Mouse (Mus musculus) adipocyte (in vitro differentiated cells): ENCODE data around the gene Ndufa8.

Experiments used
- DNase-seq: peaks from one replicate; pipeline ENCODE4 v3.0.0-alpha.2; 2016; ENCODE audit warnings: low spot score

Gene Ndufa8

DNA sequence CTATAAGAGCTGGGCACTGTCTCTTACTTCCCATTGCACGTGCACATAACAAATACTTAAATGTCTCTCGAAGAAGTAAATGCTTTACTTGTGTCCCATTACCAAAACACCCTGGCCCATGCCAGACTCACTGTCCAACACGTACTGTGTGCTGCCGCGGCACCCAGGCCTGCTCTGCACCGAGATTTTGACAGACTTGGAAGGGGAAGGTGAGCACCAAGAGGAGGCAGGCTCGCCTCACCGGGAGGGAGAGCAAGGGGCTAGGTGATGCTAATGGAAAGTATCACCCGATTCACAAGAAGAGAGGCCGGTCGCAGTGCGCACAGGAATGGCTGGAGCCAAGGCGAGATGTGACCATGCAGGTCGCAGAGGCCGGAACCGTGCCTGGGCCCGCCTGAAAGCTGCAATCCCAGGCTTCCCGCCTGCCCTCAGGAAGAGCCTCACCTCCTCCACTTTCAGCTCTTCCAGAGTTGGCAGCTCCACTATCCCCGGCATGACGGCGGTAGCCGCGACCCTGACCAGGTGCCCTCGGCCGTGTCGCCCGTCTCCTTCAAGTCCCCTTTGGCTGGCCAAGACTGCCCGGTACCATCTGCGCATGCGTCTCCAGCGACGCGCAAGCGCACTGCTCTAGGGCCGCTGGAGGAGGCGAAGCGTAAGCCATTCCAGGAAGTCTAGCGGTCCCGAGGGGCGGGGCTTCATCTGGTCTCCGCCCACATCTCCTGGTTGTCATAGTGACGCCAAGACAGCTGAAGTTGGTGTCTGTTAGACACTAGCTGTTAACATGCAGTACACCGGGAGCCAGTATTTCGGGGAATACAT is at the start of gene Ndufa8, which contains the start of gene Morn5:
Gene Ndufa8 (minus strand): TSS at position 659 of the 819 bp plus-strand sequence.
Gene Morn5 (plus strand): TSS at position 711 of the 819 bp plus-strand sequence.
- peak; percentile 98 for DNase-seq

- no peak for DNase-seq
Observed at GRCm38 (mm10) chr2:36098021-36098420, 48.8 kb upstream of the Ndufa8 start.

GRCm38 (mm10) chr2:36097129-36097815 is 48.1 kb upstream of the Ndufa8 start:
- DNase-seq, result no peak

DNA sequence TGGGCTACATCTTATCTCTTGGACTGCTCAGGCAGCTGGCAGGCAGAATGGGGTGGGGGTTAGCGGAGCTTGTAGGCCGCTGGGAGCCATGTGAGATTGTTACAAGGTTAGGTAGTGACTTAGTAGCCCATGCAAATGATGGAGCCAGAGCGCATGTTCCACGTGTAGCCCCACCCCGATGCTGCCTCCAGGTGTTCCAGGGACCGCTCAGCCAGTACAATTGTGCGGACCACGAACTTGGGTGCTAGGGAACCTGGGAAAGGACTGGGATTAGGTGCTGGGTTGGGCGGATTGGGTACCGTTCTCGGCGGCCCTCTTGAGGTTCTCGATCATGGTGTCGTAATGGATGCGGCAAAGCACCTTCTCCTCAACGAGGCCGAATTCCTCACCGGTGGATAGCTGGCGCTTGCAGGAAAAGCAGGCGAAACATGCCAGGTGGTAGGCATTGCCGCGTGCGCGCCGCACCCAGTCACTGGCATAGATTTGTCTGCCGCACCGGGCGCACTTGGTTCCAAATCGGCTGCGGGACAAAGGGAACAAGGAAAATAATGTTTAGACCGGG is 44.8 kb upstream of the Ndufa8 start:
- no peak for DNase-seq

DNA sequence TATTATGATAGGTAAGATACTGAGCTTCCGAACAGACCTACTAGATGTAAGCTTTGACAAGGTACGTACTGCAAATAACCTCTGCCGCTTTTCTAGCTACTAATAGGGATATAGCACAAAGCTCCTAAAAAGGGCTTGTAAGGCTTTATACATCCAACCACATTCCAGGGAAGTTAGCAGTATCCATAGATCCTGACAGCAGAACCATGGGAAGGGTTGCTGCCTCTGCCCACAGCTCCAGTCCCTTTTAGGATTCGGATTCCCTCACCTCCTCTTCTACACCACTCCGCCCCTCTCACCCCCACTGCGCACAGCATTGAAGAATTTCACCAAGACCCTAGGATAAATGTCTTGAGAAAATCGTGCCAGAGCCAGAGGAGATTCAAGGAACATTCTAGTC is 44.1 kb upstream of the Ndufa8 start:
- DNase-seq, result no peak

DNA sequence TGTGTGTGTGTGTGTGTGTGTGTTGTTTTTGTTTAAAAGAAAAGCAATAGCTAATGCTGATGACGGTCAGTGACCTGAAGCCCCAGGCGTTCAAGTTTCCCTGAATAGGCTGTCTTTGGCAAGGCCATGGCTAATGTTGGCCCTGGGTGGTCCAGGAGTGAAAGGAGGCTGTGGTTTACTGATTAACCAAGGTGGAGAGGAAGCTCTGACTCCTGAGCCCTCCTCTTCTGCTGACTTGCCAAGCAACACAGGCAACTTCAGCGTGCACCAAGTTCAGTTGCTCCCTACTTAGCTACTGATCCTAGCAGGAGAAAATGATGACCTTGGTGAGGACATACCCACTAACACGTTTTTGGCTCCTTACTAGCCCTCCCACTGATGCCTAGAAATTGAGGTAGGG is 43.5 kb upstream of the Ndufa8 start:
- no peak for DNase-seq

DNA sequence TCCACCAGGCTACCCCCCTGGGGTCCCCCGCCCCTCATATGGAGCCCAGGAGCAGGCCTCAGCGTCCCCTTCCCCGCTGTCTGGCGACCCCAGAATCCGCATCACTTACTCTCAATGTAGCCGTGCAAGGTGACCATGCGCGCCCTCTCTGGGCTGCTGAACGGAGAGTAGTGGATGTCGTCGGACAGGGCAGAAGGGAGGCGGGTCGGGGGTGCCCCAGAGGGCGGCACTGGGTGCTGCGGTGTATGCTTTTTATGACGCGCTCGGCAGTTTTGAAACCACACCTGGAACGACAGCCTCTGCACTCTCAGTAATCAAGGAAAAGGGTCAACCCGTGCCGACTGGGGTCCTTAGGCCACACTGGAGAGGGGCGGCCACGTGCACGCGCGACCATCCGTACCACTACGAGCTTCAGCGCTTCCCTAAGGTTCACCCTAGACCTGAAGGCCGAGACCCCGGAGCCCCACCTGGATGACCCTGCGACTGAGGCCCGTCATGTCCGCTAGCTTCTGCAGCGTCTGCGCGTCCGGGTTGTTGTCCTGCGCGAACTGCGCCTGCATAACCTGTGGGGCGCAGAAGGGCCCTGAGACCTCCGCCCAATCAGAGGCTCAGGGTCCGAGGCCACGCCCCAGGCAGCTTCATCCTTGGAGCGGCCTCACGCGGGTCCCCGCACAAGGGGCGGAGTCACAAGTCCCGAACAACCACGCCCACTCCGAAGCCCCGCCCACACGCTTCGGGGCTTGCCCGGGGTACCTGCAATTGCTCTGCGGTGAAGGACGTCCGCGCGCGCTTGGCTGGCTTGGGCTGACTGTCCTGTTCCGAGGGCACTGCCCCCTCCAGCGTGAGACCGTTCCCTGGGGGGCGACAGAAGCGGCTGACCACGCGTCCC is 41.9 kb upstream of the Ndufa8 start:
- no peak for DNase-seq

- DNase-seq, result no peak
Observed at GRCm38 (mm10) chr2:36089190-36089589, 40.0 kb upstream of the Ndufa8 start.

- DNase-seq, result peak; percentile 42
Observed at GRCm38 (mm10) chr2:36085041-36085440, 35.8 kb upstream of the Ndufa8 start.

DNA sequence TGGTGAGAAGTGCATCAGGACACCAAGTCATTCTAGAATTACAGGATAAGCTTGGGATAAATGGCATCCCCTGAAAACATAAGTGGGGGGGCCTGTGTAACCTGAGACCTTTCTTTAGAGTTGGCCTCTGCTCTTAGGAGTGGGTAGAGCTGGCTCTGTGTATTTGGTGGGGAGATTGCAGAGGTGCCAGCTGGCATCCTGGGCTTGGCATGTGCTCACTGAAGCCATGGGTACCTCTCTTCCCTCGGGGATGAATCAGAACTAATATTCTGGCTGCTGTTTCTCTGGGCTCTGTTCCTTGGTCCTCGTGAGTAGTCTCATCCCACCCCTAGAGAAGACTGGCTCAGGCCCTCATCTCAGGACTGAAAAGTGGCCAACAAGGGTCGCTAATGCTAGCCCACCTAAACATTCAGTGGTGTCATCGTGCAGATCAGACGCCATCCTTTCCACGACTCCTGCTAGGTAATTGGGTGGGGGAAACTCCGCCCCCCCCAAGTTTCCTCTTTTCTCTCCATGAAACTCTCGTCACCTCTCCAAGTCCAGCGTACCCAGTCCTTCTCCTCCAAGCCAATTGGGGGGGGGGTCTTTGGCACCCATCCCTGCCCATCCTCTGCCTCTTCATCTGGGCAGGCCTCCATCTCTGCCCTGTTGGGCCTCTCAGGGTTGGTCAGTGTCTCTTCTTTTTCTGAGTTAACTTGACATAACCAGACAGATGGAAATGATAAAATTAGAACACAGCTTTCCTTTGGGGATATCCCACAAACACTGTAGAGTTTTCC is 33.8 kb upstream of the Ndufa8 start:
- peak; percentile 19 for DNase-seq

DNA sequence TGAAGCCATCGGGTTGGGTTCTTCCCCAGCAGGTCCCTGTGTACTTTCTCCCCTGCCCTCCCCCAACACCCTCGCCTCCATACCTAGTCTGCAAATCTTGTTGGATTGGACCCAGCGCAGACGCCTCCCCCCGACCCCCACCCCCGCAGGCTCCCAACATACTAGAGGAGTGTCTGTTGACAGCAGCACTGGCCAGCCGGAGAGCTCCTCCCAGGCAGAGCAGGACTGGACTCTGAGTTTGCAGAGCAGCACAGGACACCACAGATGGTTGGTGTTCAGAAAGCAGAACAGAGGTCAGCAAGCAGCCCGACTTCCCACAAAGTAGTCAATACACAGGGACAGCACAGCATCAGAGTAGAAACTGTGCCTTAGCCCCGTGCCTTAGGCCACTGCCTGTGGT is 32.2 kb upstream of the Ndufa8 start:
- peak; percentile 81 for DNase-seq

DNA sequence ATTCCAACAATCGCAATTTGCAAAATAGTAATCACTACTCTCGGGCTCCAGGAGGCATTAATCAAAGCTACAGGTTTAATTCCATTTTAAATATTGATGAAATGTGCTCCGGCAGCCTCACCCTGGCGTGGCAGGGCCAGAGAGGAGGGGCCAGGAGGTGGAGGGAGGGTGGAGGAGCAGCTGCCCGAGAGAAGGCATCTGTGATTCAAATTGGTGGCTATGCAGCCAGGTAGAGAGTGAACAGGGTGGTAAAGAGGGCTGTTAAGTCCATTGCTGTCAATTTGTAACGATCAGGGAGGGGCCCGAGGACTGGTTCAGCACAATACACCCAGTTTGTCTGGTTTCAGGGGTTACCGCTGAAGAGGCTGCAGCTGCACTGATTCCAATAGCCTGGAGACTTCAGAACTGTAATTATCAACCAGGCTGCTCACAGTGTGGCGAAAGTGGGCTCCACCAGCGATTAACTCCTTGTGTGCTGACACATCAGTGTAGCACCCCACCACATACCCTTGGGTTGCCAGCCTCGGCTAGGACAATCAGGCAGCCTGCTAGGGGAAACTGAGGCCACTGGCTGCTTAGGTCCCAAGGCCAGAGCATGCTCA is 28.1 kb upstream of the Ndufa8 start:
- DNase-seq, result no peak

DNA sequence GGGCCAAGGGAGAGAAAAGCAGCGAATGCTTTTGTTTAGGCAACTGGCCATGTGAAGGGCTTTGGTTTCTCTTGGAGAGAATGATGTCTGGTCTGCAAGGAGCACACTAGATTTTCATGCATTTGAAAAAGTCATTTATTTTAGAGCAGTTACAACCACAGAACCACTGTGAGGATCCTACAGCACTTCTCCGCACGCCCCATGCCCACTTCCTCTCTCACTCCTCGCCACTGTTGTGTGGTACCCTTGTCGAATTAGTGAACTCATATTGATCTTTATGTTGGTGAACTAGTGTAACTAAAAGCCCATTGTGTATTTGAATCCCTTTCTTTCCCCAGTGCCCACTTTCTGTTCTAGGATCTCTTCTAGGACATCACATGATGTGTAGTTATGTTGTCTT is 26.0 kb upstream of the Ndufa8 start:
- no peak for DNase-seq

- DNase-seq, result peak; percentile 14
Observed at GRCm38 (mm10) chr2:36073781-36074180, 24.6 kb upstream of the Ndufa8 start.

DNA sequence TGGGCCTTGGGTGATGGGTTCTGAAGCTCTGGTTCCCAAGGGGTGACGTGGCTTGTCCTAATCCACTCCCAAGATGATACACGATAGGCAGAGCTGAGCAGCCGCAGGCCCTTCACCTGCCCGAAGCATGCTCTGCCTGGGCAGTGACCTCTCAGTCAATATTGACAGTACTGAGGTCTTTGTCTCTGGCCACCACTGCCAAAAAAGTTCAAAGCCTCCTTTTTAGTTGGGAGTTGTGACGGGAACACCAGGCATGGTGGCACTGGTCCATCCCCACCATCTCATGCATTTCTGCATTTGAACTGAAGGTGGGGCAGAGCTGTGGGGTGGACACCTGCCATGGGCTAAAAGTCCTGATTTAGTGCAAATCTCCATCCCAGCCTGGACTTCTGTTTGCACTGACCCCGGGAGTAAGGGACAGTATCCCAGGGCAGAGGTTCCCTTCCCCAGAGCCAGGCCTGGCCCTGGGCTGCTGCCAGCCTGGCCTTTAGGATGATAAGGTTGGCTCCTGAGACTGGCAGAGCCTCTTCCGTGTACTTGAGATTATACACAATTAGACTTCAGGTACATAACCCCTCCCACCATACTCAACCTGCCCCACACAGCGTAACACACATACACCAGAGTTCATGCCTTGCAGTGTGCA is 22.6 kb upstream of the Ndufa8 start:
- DNase-seq, result no peak

DNA sequence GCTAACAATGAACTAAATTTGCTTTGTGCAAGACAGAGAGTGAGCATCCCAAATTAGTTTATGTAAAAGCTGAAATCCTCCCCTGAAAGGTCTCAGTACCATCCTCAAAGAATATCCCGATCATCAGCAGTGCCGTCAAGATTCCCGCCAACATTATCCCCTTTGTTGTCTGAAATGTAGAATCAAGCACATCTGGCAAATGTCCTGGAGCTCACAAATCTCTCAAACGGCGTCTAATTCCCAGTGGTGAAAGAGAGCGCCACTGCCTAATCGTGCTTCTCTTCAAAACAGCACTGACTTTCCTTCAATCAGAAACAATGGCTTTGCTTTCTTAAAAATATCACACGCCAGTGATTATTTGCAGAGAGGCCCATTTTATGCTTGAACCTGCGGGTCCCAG is 17.9 kb upstream of the Ndufa8 start:
- no peak for DNase-seq

GRCm38 (mm10) chr2:36061409-36061808 is 12.2 kb upstream of the Ndufa8 start:
- no peak for DNase-seq

GRCm38 (mm10) chr2:36056248-36056647 is 7.0 kb upstream of the Ndufa8 start:
- no peak for DNase-seq

DNA sequence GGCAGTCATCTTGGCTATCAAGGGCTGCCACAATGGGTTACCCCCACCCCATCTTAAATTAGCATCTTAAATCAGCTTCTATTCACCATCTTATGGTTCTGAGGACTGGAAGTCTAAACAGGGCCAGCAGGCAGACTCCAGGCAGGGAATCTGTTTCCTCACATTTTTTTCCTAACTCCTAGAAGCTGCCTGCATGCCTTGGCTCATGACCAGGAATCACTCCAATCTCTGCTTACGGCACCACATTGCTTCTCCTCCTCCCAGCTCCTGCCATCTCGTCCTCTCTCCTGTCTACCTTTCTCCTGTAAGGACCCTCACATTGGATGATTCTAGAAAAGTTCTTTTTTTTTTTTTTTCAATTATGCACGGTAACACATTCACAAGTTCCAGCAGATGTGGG is 4.0 kb upstream of the Ndufa8 start:
- DNase-seq, result no peak

DNA sequence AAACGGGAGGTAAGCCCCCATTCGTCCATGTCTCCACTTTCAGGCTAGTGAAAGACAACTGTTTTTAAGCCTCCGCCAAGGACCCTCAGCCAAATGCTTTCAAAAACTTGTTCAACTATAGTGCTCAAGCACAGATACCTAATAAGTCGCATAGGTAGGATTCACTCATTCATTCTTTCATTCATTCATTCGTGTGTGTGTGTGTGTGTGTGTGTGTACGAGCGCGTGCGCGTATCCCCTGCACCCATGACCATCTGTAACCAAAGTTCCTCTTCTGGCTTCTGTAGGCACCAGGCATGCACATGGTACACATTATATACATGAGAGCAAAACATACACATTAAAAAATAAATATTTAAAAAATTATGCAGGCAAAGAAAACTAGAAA is 355 bp upstream of the Ndufa8 start:
- DNase-seq, result no peak
